Mouse (Mus musculus): Measurements from ENCODE around the gene Tmem209. TPM values are rescaled to one million over a fixed set of nuclear protein-coding genes. Genes with fewer than 3 reads are reported as not detected.

Tmem209 gene
- polyA plus RNA-seq, 1 experiment from 2014 or later, result 38.3 TPM

DNA sequence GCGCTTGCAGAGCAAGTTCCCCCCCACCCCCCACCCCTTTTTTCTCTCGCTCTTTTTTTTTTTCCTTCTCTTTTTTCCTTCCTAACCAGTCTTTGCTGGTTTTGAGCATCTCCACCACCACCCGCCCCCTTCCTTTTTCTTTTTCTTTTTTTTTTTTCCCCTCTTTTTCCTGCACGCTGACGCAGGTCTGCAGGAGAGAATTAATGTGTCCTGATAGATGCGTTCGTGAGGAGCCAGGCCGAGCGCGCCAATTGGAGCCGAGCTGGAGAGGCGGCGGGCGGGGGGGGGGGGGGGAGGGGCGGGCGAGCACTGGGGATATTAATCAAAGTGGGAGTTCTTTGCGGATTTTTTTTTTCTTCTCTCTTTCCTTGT, 37.7 kb upstream of the Tmem209 start:
- DNase-seq (ENCODE audit: low spot score), result peak; percentile 74
- H3K9me3 ChIP-seq, result no peaks in the 10 kb centered on the region
- H3K27me3 ChIP-seq (ENCODE audit: insufficient read depth, poor library complexity, severe bottlenecking), result no peaks in the 10 kb centered on the region
- 0% methylated on average over 17 of the region's 17 CpGs for WGBS
- H3K36me3 ChIP-seq, result no peaks in the 10 kb centered on the region
- peak overlapping the region; percentile 39 for H3K4me3 ChIP-seq
- peak overlapping the region; percentile 95 for H3K27ac ChIP-seq
- H3K4me1 ChIP-seq (replicated peaks), result peaks cover 93% of the 10 kb centered on the region

DNA sequence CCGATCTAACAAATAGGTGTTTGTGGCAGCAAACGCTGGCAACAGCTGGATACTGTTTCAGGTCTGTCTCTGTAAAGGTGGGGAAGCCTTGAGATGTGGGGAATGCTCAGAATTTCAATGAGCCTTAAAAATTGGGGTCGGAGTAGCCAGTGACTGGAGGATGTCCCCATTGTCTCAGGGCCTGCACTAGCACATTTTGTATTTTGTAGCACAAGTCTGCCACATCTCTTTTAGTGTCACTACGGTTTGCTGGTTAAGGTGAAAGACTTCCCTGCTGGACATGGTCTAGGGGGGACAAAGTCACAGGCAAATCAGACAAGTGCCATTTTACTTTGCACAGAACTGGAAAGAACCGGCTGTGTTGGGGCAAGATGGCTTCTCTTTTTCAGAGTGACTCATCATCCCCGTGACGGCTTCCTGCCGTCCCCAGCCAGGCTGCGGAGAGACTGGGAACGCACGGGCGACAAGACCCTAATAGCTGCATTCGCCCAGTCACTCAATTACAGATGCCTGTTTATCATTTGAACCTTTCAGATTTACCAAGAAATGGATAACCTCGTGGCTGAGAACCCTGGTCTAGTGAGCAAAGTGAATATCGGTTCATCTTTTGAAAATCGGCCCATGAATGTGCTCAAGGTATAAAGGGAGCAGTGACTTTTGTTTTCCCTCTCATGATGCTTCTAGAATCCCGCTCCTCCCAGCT, 37.1 kb upstream of the Tmem209 start:
- DNase-seq (ENCODE audit: low spot score), result peak; percentile 77
- peaks cover 93% of the 10 kb centered on the region for H3K4me1 ChIP-seq (replicated peaks)
- H3K9me3 ChIP-seq, result no peaks in the 10 kb centered on the region
- WGBS, result 9% methylated on average over 17 of the region's 17 CpGs
- no peaks in the 10 kb centered on the region for H3K27me3 ChIP-seq (ENCODE audit: insufficient read depth, poor library complexity, severe bottlenecking)
- H3K27ac ChIP-seq, result peak overlapping the region; percentile 95
- no peaks in the 10 kb centered on the region for H3K36me3 ChIP-seq
- peak overlapping the region; percentile 39 for H3K4me3 ChIP-seq

DNA sequence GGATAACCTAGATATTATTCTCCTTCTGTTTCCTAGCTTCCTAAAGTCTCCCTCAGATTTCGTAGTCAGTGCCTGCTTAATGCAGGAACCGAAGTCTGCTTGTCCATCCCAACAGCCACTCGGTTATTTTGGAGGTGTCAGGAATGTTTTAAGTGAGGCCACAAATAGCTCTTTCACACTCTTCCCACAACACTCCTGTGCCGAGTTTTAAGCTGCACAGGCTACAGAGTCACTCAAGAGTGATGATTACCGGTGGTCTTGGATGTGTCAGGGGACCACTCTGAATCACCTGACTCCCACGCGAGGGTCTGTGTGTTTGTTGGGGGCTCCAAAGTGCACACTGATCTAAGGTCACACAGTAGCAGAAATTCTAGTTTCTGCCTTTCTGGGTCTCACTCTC, 36.1 kb upstream of the Tmem209 start:
- Histone ChIP-seq H3K27me3 (ENCODE audit: insufficient read depth, poor library complexity, severe bottlenecking) (no peaks in the 10 kb centered on the region), H3K36me3 (no peaks in the 10 kb centered on the region), H3K27ac (peak overlapping the region; percentile 95), H3K4me1 (replicated peaks) (peaks cover 88% of the 10 kb centered on the region), H3K9me3 (no peaks in the 10 kb centered on the region), H3K4me3 (no peak overlapping the region)
- no peak for DNase-seq (ENCODE audit: low spot score)
- WGBS, result 85% methylated on average over 7 of the region's 7 CpGs

DNA sequence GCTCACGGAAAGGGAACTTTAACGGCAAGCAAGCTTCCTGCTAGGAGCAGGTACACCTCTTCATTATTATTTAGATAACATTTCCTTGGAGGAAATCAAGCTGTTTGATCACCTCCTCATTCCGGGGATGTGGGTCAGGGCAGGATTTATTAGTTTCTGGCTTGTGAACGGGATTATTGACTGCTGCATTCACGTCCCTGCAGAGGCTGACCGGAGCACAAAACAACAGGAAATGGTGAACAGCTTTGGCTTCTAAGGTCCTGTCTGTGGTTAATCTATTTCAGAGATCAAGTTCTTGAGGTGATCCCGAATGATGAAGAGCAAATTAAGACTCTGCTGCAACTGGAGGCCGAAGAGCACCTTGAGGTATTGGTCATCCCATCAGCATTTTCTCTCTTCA, 34.3 kb upstream of the Tmem209 start:
- H3K4me3 ChIP-seq, result no peak overlapping the region
- H3K4me1 ChIP-seq (replicated peaks), result peaks cover 70% of the 10 kb centered on the region
- WGBS, result 48% methylated on average over 8 of the region's 8 CpGs
- DNase-seq (ENCODE audit: low spot score), result no peak
- peak overlapping the region; percentile 81 for H3K27ac ChIP-seq
- H3K36me3 ChIP-seq, result no peaks in the 10 kb centered on the region
- no peaks in the 10 kb centered on the region for H3K9me3 ChIP-seq
- no peaks in the 10 kb centered on the region for H3K27me3 ChIP-seq (ENCODE audit: insufficient read depth, poor library complexity, severe bottlenecking)

DNA sequence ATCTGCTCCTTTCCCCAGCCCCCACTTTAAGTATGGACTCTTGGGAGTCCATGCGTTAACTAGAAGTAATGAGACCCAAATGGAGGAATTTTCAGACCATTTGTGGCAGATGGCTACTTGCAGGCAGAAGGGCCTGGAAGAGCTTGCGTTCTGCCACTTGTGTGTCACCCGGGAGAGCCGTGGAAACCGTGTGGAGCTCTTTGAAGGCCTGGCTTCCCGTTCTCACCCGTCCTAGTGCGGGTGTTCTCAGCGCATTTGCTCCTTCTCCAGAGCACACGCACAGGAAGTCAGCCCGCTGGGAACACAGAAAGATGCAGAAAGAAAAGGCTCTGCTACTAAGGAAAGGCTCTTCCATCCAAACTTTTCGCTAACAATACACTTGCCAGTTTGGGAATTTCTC, 33.5 kb upstream of the Tmem209 start:
- Histone ChIP-seq H3K4me3 (no peak overlapping the region), H3K9me3 (no peaks in the 10 kb centered on the region), H3K27me3 (ENCODE audit: insufficient read depth, poor library complexity, severe bottlenecking) (no peaks in the 10 kb centered on the region), H3K27ac (peak overlapping the region; percentile 81), H3K4me1 (replicated peaks) (peaks cover 70% of the 10 kb centered on the region), H3K36me3 (no peaks in the 10 kb centered on the region)
- 58% methylated on average over 12 of the region's 12 CpGs for WGBS
- DNase-seq (ENCODE audit: low spot score), result no peak

DNA sequence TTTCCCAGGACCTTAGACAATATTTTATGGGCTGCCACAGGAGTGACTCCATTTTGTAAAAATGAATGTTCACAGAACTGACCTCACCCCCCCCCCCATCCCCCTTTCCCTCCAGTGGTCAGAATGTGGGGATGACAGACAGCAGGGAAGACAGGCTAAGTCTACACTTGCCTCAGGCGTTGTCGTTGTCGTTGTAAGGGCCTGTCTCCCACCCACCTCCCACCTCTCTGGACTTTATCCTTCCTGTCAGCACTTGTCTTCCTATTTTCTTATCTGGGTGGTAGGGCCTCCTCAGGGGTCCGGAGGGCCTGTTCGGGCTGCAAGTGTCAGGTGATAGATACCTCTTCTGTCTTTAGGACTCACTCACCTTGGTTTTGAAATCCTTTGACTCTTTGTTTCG, 32.7 kb upstream of the Tmem209 start:
- Histone ChIP-seq H3K4me3 (no peak overlapping the region), H3K4me1 (replicated peaks) (peaks cover 65% of the 10 kb centered on the region), H3K27me3 (ENCODE audit: insufficient read depth, poor library complexity, severe bottlenecking) (no peaks in the 10 kb centered on the region), H3K27ac (peak overlapping the region; percentile 75), H3K9me3 (no peaks in the 10 kb centered on the region), H3K36me3 (no peaks in the 10 kb centered on the region)
- DNase-seq (ENCODE audit: low spot score), result no peak
- WGBS, result 71% methylated on average over 6 of the region's 6 CpGs

DNA sequence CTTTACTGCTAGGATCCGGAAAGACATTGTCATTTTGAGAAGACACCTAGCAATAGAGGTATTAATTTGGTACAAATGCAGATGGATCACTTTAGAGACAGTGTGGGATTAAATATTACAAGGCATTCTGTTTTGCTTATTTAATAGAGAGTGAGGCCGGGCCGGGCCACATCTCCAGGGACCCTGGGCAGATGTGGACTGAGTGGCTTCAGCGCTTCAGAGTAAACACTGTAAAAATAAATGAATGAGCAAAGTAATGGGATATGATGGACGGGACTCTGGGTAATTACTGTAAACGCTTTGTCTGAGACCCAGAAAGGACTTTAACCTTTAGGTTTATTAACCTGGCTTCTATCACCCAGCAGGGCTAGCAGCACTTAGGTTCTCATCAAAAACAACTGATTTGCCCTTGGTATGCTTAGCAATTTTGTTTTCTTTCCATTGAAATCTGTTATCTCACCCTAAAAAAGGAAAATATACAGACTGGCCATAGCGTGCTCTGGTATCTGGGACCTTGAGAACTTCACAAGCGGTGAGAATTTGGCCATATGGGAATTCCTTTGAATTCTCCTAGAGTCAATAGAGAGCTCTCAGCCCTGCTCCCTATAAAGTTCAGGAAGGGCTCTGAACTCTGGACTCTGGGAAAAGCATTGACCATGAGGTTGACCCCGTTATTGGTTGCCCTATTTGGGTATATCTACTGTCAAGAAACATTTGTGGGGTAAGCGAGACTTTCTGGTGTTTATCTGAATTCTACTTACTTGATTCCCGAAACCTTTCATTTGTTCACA, 31.6 kb upstream of the Tmem209 start, which contains the start of gene Cpa2:
Cpa2 (plus strand) TSS at position 574 of the 791 bp plus-strand sequence.
- peak within 1 kb of the TSS; percentile 75 for H3K27ac ChIP-seq
- 71% methylated on average over 11 of the region's 11 CpGs for WGBS
- no peak for DNase-seq (ENCODE audit: low spot score)

DNA sequence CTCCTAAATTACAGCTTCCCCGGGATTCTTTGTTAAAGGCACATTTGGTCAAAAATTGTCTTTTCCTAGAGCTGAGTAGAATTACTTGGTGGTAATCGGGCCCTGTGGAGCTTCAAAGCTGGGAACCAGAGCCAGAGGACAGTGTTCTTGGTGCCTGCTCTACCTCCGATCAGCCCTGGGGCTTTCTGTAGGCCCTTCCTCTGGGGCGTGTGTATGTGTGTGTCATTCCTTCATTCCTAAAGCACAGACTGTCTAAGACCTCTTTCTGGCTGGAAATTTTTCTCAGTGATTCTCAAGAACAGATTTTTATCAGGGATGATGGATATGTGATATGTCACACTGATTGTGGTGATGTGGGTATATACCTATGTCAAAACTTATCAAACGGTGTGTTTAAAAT, 29.2 kb upstream of the Tmem209 start:
- H3K36me3 ChIP-seq, result no peaks in the 10 kb centered on the region
- 75% methylated on average over 5 of the region's 5 CpGs for WGBS
- H3K4me1 ChIP-seq (replicated peaks), result peaks cover 35% of the 10 kb centered on the region
- no peak overlapping the region for H3K4me3 ChIP-seq
- no peak for DNase-seq (ENCODE audit: low spot score)
- peak overlapping the region; percentile 74 for H3K27ac ChIP-seq
- H3K27me3 ChIP-seq (ENCODE audit: insufficient read depth, poor library complexity, severe bottlenecking), result no peaks in the 10 kb centered on the region
- no peaks in the 10 kb centered on the region for H3K9me3 ChIP-seq

More for the DNA sequence above, 31.6 kb upstream of the Tmem209 start, which contains the start of gene Cpa2:
- no peaks in the 10 kb centered on the region for H3K9me3 ChIP-seq
- peaks cover 55% of the 10 kb centered on the region for H3K4me1 ChIP-seq (replicated peaks)
- no peak within 1 kb of the TSS for H3K4me3 ChIP-seq
- H3K36me3 ChIP-seq, result no peaks in the 10 kb centered on the region
- no peaks in the 10 kb centered on the region for H3K27me3 ChIP-seq (ENCODE audit: insufficient read depth, poor library complexity, severe bottlenecking)

DNA sequence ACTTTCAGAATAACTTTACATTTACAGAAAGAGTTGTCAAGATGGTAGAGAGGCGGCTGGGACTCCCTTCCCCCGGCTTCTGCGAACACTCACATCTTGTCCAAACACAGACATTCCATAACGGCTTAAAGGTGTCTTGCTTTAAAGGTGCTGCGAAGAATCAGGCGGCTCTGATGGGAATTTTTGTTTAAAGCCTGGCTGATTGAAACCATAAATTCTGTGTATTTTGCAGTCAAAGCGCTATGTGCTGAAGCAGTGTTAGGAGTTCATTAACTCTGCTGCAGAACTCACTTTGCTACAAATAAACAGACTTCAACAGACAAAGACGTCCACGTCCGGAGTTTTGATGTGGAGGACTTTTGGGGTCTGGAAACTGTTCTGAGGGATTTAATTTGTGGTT, 28.7 kb upstream of the Tmem209 start:
- Histone ChIP-seq H3K27ac (peak overlapping the region; percentile 74), H3K4me3 (no peak overlapping the region), H3K27me3 (ENCODE audit: insufficient read depth, poor library complexity, severe bottlenecking) (no peaks in the 10 kb centered on the region), H3K4me1 (replicated peaks) (peaks cover 30% of the 10 kb centered on the region), H3K36me3 (no peaks in the 10 kb centered on the region), H3K9me3 (no peaks in the 10 kb centered on the region)
- 65% methylated on average over 10 of the region's 10 CpGs for WGBS
- DNase-seq (ENCODE audit: low spot score), result no peak

DNA sequence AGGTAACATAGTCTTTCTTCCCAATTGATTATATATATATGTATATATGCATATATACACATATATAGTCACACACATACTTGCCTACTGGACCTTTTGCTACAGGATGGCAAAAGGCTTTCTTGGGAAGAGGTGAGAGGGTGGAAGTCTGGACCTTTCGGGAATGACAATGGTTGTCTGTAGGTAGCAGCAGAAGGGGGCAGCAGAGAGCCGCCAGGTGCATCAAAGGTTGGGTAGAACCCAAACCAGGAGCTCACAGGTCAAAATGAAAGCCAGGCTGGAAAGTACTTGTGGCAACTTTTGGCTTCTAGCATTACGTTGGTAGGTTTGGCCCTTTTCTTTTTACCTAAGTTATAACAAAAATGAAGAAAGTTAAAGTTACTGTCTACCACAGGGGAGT, 25.8 kb upstream of the Tmem209 start:
- DNase-seq (ENCODE audit: low spot score), result no peak
- Histone ChIP-seq H3K4me3 (no peak overlapping the region), H3K4me1 (replicated peaks) (peaks cover 12% of the 10 kb centered on the region; the same call in 1 of the 2 replicates), H3K27me3 (ENCODE audit: insufficient read depth, poor library complexity, severe bottlenecking) (no peaks in the 10 kb centered on the region), H3K9me3 (no peaks in the 10 kb centered on the region), H3K27ac (no peak overlapping the region), H3K36me3 (no peaks in the 10 kb centered on the region)
- WGBS, result 38% methylated on average over 3 of the region's 3 CpGs

DNA sequence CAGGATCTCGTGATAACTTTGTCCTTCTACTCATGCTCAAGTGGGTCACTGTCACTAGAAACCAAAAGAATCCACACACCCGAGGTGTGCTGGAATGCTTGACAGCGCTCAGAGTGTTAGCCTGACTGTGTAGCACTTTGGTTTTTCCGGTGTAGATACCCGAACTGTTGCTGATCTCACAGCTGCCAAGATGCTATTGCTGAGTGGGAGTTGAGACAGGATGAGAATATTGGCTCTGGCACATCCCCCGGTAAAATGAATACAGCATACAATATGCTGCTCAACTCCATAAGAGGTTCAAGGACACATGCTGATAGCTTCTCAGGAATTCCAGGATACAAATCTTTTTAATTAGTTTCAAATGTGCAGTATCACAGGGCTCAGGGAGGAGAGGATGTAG, 19.2 kb upstream of the Tmem209 start:
- no peak overlapping the region for H3K4me3 ChIP-seq
- H3K36me3 ChIP-seq, result no peaks in the 10 kb centered on the region
- 70% methylated on average over 6 of the region's 6 CpGs for WGBS
- DNase-seq (ENCODE audit: low spot score), result no peak
- H3K4me1 ChIP-seq (replicated peaks), result peaks cover 51% of the 10 kb centered on the region
- no peaks in the 10 kb centered on the region for H3K27me3 ChIP-seq (ENCODE audit: insufficient read depth, poor library complexity, severe bottlenecking)
- H3K9me3 ChIP-seq, result no peaks in the 10 kb centered on the region
- peak overlapping the region; percentile 53 for H3K27ac ChIP-seq

DNA sequence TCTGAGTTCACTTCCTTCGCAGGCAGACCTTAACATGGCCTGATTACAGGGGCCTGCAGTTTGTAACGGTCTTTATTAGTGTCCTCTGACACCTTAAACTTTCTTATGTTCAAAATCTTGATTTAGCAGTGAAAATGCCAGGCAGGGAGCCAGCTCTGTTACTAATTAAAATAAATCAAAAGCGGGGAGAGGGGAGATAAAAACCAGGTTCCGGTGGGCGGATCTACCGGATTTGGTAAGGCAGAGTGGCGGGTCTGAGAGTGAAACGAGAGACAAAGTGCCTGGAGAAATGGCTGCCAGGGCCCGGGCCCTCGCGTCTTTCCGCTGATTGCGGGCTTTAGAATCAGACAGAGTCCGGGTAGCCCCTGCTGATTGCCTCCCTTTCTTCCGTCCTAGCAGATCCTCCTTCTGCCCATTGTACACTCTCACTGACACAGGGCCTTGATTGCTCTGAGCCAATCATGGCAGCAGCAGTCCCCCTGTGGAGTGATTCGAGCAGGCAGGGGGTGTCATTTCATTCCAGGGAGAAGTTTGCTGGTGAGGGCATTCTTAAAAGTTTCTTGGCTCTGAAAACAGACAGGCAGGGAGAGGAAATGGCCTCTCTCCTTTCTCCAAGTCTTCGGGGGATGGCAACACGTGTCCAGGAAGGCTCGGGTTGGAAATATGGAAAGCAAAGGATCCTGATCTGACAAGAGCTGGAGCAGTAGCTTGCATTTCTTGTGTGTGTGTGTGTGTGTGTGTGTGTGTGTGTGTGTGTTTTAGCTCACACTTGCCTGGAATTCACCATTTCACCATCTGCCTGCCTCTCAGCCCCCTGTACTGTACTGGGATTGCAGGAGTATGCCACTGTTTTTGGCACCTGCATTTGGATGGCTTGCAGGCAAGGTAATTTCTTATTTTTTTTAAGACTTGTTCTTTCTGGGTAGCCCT, 17.3 kb upstream of the Tmem209 start:
- H3K9me3 ChIP-seq, result no peaks in the 10 kb centered on the region
- H3K27me3 ChIP-seq (ENCODE audit: insufficient read depth, poor library complexity, severe bottlenecking), result no peaks in the 10 kb centered on the region
- peak overlapping the region; percentile 94 for H3K27ac ChIP-seq
- H3K4me1 ChIP-seq (replicated peaks), result peaks cover 51% of the 10 kb centered on the region
- DNase-seq (ENCODE audit: low spot score), result peak; percentile 69
- peak overlapping the region; percentile 32 for H3K4me3 ChIP-seq
- 12% methylated on average over 19 of the region's 19 CpGs for WGBS
- no peaks in the 10 kb centered on the region for H3K36me3 ChIP-seq

All from hindbrain, embryonic 10.5 days (tissue).